Mouse (Mus musculus) stomach, postnatal 0 days (tissue): Measurements from ENCODE around the gene Sox5. TPM values are rescaled to one million over a fixed set of nuclear protein-coding genes. Genes with fewer than 3 reads are reported as not detected.
A peak's percentile ranks its signal among the peaks of the same experiment; 100 is the strongest.

ENCODE experiments used
- ATAC-seq: fragments of 200-750 bp; cut with Nextera tagmentation; 2 replicates; pipeline ENCODE4 v1.8.0; 2017; ENCODE audit not compliant: low FRiP score, low TSS enrichment
- DNase-seq: peaks from one replicate; pipeline ENCODE4 v3.0.0-alpha.2; 2016; ENCODE audit warnings: low spot score
- H3K27ac ChIP-seq: fragments of 300-500 bp; sonication (generic); replicated peaks from 2 replicates; pipeline ENCODE4 v1.5.1; 2014; ENCODE audit warnings: mild to moderate bottlenecking, control low read depth
- H3K27me3 ChIP-seq: fragments of 300-500 bp; sonication (generic); 2 replicates; pipeline ENCODE4 v1.6.1; 2014; ENCODE audit warnings: low read length; ENCODE audit not compliant: control insufficient read depth, insufficient read depth
- H3K36me3 ChIP-seq: fragments of 300-500 bp; sonication (generic); 2 replicates; pipeline ENCODE4 v1.6.1; 2014; ENCODE audit warnings: low read length, mixed read lengths; ENCODE audit not compliant: control insufficient read depth, insufficient read depth
- H3K4me1 ChIP-seq: fragments of 300-500 bp; sonication (generic); replicated peaks from 2 replicates; pipeline ENCODE4 v1.6.1; 2014; ENCODE audit warnings: antibody characterized with exemption; ENCODE audit not compliant: control insufficient read depth, insufficient read depth
- H3K4me2 ChIP-seq: fragments of 300-500 bp; sonication (generic); replicated peaks from 2 replicates; pipeline ENCODE4 v1.6.1; 2014; ENCODE audit warnings: low read depth, mild to moderate bottlenecking, control low read depth, moderate library complexity
- H3K4me3 ChIP-seq: fragments of 300-500 bp; sonication (generic); 2 replicates; pipeline ENCODE4 v1.5.1; 2014; ENCODE audit warnings: low read depth, low read length, control low read depth
- H3K9ac ChIP-seq: fragments of 300-500 bp; sonication (generic); 2 replicates; pipeline ENCODE4 v1.6.1; 2014; ENCODE audit warnings: mild to moderate bottlenecking, low read length, control low read depth, mixed read lengths
- H3K9me3 ChIP-seq: fragments of 300-500 bp; sonication (generic); 2 replicates; pipeline ENCODE4 v1.6.1; 2016; ENCODE audit warnings: low read length; ENCODE audit not compliant: control insufficient read depth
- CTCF ChIP-seq: IDR thresholded peaks from 2 replicates; pipeline ENCODE4 v1.5.1; 2016; ENCODE audit warnings: antibody characterized with exemption, low read depth, mild to moderate bottlenecking, moderate library complexity
- EP300 ChIP-seq: optimal IDR thresholded peaks from 2 replicates; pipeline ENCODE3; 2016; ENCODE audit warnings: antibody characterized with exemption
- WGBS: fragments of 180-500 bp; shearing (Covaris S2); extraction: QIAGEN DNeasy Blood & Tissue Kit; methylation state at CpG from one replicate; pipeline ENCODE4 v1.1.7; 2014; 5-methylcytosine and 5-hydroxymethylcytosine counted together
- polyA plus RNA-seq: library from polyadenylated mRNA; unstranded; fragments of >200 nt; fragmentation: Nextera tagmentation; extraction: Ambion mirVana; gene quantifications from 2 replicates; pipeline ENCODE4 v1.2.1, GENCODE M21; 2015

The Sox5 gene
- polyA plus RNA-seq, 1 experiment from 2014 or later = 9.8 TPM

DNA sequence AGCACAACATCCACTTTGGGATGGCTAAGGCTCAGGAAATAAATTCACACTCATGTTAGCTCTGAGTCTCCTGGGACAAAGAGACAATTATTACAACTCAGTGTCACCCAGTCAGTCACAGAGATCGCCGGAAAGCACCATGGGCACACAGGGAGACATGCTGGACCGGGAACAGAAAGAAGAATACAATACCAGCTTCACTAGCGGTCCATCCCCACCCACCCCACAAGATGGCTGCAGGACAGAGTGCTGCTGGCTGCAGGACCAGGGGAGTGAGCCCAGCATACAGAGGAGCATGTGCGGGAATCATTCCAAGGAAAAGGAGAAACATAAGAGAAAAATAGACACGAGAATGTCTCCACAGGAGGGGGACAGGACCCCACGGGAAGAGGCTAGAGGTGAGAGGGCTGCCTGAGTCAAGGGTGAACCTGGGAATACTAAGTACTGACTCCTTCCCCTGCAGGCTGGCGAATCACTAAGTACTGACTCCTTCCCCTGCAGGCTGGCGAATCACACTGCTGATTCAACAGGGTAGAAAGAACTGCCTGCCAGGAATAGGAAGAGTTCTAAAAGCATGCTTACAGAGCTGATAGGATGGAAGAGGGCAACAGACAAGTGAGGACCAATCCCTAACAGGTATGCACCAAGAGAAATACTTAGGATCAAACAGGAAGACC, 813.9 kb downstream of the Sox5 start:
- DNase-seq = no peak
- 70% methylated on average over 9 of the region's 9 CpGs for WGBS

DNA sequence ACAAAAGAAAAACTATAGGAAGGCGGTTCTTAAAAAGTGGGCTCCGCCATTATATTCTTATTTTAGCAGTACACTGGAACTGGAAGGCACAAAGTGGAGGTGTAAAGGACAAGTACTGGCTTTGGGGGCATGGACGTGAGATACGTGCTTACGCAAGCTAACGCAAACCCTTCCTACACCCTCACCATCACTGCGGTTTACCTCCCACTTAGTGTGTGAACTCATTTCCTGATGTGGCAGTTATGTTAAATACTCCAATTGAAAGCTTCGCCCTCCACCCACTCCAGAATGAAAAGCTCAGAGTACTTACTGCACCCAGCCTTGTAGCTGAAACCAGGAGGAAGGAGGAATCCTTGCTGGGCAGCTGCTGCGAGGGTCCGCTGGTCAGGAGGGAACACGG, 821.3 kb downstream of the Sox5 start:
- Histone ChIP-seq H3K9ac (no peak overlapping the region), H3K27ac (no peak overlapping the region), H3K9me3 (no peaks in the 10 kb centered on the region), H3K4me1 (no peaks in the 10 kb centered on the region), H3K4me2 (no peak overlapping the region), H3K27me3 (no peaks in the 10 kb centered on the region), H3K36me3 (no peaks in the 10 kb centered on the region), H3K4me3 (no peak overlapping the region)
- no peak for TF ChIP-seq CTCF
- TF ChIP-seq EP300 = no peak
- ATAC-seq (no peak), DNase-seq (no peak)
- WGBS = over 99% methylated on average over 11 of the region's 11 CpGs

More for the DNA sequence above, 813.9 kb downstream of the Sox5 start:
- TF ChIP-seq EP300 = no peak
- no peak for TF ChIP-seq CTCF
- no peaks in the 10 kb centered on the region for H3K4me1 ChIP-seq
- H3K27me3 ChIP-seq = no peaks in the 10 kb centered on the region
- no peak for ATAC-seq
- H3K27ac ChIP-seq = no peak overlapping the region
- no peaks in the 10 kb centered on the region for H3K9me3 ChIP-seq
- no peaks in the 10 kb centered on the region for H3K36me3 ChIP-seq
- H3K4me2 ChIP-seq = no peak overlapping the region
- H3K4me3 ChIP-seq = no peak overlapping the region
- no peak overlapping the region for H3K9ac ChIP-seq

DNA sequence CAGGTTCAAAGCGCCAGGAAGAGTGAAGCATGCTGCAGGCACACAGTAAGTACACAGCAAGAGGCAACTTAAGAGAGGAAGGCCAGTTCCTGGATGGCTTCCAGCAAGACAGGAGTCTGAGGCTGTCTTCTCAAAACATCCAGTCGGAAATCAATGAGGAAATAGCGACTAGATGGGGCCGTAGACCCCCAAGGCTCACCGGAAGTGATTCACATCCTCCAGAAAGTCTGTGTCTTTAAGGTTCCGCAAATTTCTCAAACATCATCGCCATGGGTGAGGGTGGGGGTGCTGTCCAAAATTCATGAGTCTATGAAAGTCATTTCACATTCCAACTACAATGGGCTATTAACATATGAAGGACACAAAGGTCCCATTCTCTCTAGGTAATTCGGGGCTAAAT, 821.7 kb downstream of the Sox5 start:
- 87% methylated on average over 8 of the region's 8 CpGs for WGBS

DNA sequence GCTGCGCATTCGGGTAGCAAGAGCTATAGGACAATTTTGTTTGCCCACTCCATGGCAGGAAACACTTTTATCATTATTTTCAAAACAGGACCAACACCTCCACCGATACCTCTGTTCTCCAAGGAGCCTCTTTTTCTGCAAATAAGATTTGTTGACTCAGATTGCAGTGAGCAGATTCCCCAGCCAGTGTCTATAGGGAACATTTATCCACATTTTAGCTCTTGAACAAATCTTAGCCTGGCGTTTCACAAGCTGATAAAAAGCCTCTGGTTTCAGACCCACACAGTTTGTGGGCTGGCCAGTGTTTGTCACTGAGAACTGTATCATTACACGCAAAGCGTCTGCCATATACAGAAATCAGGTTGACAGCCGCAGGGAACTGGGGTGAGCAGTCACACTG, 823.4 kb downstream of the Sox5 start:
- no peaks in the 10 kb centered on the region for H3K27me3 ChIP-seq
- H3K27ac ChIP-seq = no peak overlapping the region
- H3K4me1 ChIP-seq = no peaks in the 10 kb centered on the region
- no peak overlapping the region for H3K4me3 ChIP-seq
- H3K9me3 ChIP-seq = no peaks in the 10 kb centered on the region
- TF ChIP-seq EP300 (no peak), CTCF (no peak)
- DNase-seq (no peak), ATAC-seq (no peak)
- H3K4me2 ChIP-seq = no peak overlapping the region
- WGBS = 73% methylated on average over 7 of the region's 7 CpGs
- no peak overlapping the region for H3K9ac ChIP-seq
- H3K36me3 ChIP-seq = no peaks in the 10 kb centered on the region

More for the DNA sequence above, 821.7 kb downstream of the Sox5 start:
- DNase-seq = no peak
- no peak for TF ChIP-seq EP300
- TF ChIP-seq CTCF = no peak
- H3K4me2 ChIP-seq = no peak overlapping the region
- H3K36me3 ChIP-seq = no peaks in the 10 kb centered on the region
- no peak overlapping the region for H3K4me3 ChIP-seq
- no peak overlapping the region for H3K27ac ChIP-seq
- H3K27me3 ChIP-seq = no peaks in the 10 kb centered on the region
- no peak overlapping the region for H3K9ac ChIP-seq
- H3K4me1 ChIP-seq = no peaks in the 10 kb centered on the region
- ATAC-seq = no peak
- H3K9me3 ChIP-seq = no peaks in the 10 kb centered on the region

DNA sequence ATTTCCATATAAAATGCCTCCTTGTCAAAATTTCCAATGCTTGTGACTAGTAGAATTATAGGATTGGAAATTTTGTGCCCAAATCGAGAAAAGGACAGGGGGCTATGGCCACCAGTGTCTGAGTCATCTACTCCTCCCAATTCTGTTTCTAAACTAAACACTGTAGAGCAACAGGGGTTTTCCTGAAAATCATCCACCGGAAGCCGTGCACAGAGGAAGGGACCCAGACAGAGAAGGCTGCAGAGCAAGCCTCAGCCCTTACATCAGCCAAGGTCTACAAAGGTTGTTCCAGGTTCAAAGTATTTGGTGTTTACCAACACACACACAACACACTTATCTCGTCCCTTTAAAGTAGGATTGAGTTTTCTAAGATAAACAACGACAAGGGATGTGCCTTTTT, 824.7 kb downstream of the Sox5 start:
- TF ChIP-seq EP300 = no peak
- TF ChIP-seq CTCF = no peak
- no peak overlapping the region for H3K4me2 ChIP-seq
- H3K9me3 ChIP-seq = no peaks in the 10 kb centered on the region
- no peaks in the 10 kb centered on the region for H3K4me1 ChIP-seq
- H3K27me3 ChIP-seq = no peaks in the 10 kb centered on the region
- ATAC-seq (no peak), DNase-seq (no peak)
- no peaks in the 10 kb centered on the region for H3K36me3 ChIP-seq
- H3K9ac ChIP-seq = no peak overlapping the region
- 73% methylated on average over 5 of the region's 5 CpGs for WGBS
- no peak overlapping the region for H3K4me3 ChIP-seq
- no peak overlapping the region for H3K27ac ChIP-seq

DNA sequence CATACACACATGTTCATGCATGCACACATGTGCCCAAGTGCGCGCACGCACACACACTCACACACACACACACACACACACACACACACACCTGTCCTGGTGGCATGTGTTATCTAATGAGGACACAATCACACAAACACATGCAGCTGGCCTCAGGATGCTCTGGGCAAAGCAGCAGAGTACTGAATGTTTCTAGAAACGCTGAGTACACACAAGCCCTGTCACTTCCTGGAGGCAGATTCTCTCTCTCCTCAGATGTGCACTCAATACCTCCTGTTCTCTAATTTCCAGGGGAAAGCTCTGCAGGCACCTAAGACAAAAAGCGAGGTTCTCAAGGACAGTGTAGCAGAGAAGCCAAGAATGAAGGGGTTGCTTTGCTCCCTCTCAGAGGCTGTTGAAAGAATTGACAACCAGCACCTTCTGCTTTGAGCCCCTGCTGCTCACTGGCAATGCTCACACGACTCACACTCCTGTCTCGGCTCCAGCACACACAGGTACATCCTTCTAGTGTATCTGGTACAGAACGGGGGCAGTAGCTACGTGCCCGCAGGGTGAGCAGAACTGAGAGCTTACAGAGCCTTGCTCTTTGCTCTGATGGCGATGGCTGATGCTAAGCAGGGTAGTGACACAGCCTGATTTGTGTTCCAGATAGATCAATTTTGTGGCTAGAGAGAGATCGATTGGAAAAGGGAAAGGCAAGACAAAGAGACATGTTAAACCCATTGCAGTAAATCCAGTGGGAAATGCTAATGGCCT, 833.0 kb downstream of the Sox5 start:
- H3K9ac ChIP-seq = no peak overlapping the region
- no peak for TF ChIP-seq CTCF
- TF ChIP-seq EP300 = no peak
- peak; percentile 73 for ATAC-seq
- H3K36me3 ChIP-seq = no peaks in the 10 kb centered on the region
- DNase-seq = peak; percentile 28
- H3K4me3 ChIP-seq = no peak overlapping the region
- no peak overlapping the region; the same call in 1 of the 2 replicates for H3K27ac ChIP-seq
- H3K9me3 ChIP-seq = no peaks in the 10 kb centered on the region
- H3K4me2 ChIP-seq = no peak overlapping the region
- H3K4me1 ChIP-seq = no peaks in the 10 kb centered on the region
- no peaks in the 10 kb centered on the region for H3K27me3 ChIP-seq
- 72% methylated on average over 12 of the region's 12 CpGs for WGBS
